Mouse (Mus musculus): ENCODE data around the gene Dip2b. TPM values are rescaled to one million over a fixed set of nuclear protein-coding genes. Genes with fewer than 3 reads are reported as not detected.
"Not testable (repeated sequence)": the region's sequence is repeated elsewhere in the genome, so short reads cannot be mapped to it uniquely, and the experiment has no call there.

Gene Dip2b
- polyA plus RNA-seq, 2 experiments from 2014 or later, result 14.8 to 17.1 TPM

DNA sequence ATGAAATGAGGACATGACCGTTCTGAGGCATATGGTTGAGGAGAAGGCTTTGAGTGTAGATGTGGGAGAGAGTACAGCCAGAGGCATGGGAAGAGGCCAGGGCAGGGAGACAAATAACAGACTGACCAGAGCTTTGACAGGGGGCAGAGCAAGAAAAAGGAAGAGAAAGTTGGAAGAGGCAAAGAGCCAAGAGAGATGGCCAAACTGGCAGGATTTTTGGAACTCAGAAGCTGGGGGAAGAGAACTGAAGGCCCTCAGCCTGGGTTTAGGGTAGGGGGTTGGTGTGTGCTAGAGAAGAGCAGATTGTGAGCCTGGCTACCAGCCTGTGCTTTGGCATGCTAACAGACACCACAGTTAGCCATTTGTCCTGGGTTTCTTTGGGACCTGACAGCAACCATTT, 187.4 kb downstream of the Dip2b start:
- ATAC-seq, result no peak

GRCm38 (mm10) chr15:100227031-100227662, 188.7 kb downstream of the Dip2b start:
- ATAC-seq, result peak; percentile 52

- ATAC-seq, result peak; percentile 75
Measured at GRCm38 (mm10) chr15:100227663-100228534, 189.4 kb downstream of the Dip2b start, which contains the start of gene Atf1. Gene Atf1, plus strand, starts transcription at chr15:100227819.

GRCm38 (mm10) chr15:100228535-100229336, 190.3 kb downstream of the Dip2b start:
- no peak for ATAC-seq

GRCm38 (mm10) chr15:100230655-100231054, 192.2 kb downstream of the Dip2b start:
- ATAC-seq, result no peak

DNA sequence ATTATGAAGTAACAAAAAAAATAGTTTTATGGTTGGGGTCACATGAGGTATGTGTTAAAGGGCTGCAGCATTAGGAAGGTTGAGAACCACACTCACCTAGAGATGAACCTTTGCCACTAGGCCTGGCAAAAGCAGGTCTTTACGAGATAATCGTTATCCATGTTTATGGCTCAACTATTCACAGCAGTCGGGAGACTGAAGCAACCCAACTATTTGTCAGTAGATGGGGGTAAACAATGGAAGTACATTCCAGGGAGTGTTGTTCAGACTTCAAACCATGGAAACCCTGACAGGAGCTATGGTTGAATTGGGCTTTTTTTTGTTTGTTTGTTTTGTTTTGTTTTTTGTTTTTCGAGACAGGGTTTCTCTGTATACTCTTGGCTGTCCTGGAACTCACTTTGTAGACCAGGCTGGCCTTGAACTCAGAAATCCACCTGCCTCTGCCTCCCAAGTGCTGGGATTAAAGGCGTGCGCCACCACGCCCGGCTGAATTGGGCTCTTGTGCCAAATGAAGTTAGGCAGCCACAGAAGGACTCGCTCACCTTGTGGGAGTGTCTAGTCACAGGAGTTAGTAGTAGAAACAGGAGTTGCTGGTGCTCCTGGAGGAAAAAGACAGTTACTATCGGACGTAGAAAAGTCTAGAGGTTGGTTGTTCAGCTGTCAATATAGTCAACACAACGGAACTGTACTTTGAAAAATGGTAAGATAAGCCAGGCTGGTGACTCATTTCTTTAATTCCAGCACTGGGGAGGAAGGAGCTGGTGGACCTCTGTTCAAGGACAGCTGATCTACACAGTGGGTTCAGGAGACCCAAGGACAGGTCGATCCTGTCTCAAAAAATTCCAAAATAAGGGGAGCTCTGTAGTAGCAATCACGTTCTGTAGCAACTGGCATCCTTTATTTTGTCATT, 193.4 kb downstream of the Dip2b start:
- no peak for ATAC-seq

GRCm38 (mm10) chr15:100235208-100235965, 196.9 kb downstream of the Dip2b start:
- ATAC-seq, result no peak

GRCm38 (mm10) chr15:100236952-100237351, 198.5 kb downstream of the Dip2b start:
- no peak for ATAC-seq

DNA sequence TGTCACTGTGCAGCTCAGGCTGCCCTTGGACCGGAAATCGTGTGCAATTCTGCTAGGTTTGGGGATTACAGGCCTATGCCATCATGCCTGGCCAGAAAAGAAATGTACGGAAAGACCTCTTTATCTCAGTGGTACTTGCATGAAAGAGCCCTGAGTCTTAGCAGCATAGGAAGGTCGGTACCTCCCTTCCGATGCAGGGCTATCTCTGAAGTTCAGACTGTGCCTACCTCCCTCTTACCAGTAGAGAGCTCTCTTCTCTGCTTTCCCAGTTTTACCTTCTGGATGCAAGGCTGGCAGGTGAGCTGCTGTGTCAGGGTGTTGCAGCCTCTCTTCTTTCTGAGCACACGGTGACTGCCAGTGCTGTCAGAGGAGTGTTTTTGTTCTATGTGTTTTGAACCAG, 203.3 kb downstream of the Dip2b start:
- no peak for ATAC-seq

- ATAC-seq, result no peak
Measured at GRCm38 (mm10) chr15:100245951-100246350, 207.5 kb downstream of the Dip2b start.

DNA sequence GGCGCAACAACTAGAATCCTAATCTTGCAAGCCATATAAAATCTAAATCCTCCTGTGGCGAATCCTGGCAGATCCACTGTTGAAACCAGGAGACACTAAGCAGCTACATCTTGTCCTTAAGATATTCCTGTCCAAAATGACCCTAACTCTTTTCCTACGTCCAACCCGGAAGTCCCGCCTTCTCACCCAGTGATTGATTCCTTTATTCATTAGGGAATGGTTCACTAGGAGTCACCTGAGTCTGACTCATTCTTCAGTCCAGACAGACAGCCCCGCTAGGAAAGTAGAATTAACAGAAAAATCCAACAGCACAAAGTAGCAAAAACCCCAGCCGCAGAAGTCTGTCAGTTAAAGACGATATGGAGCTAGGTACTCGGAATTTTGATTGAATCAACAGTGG, 208.8 kb downstream of the Dip2b start:
- no peak for ATAC-seq

- no peak for ATAC-seq
Measured at GRCm38 (mm10) chr15:100248665-100249433, 210.4 kb downstream of the Dip2b start.

DNA sequence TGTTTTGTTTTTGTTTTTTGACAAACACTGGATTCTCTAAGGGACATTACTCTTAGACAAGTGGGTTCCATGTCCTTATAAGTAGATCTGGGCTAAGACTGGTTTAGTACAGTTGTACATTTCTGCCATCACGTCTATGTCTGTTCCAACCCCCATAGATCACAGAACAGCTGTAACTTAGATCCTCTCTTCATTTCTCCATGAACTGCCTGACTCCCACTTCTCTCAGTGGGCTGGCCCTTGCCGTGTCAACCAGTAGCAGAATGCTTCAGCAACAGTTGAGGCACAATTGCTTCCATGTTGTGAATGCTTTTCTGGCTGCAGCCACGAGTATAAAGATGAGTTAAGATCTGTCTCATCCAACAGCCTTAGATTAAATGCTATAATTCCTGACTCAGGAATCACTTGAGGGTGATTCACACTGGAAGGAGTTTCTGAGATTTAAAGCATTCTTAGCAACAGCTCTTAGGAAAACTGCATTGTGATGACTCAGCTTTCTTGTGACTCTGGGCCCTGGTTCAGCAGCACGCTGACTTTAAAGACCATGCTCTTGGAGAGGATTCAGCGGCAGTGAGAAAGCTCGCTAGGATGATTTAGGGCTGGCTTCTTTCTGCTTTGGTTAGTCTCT, 212.8 kb downstream of the Dip2b start:
- no peak for ATAC-seq

- ATAC-seq, result no peak
Measured at GRCm38 (mm10) chr15:100256386-100256785, 217.9 kb downstream of the Dip2b start.

DNA sequence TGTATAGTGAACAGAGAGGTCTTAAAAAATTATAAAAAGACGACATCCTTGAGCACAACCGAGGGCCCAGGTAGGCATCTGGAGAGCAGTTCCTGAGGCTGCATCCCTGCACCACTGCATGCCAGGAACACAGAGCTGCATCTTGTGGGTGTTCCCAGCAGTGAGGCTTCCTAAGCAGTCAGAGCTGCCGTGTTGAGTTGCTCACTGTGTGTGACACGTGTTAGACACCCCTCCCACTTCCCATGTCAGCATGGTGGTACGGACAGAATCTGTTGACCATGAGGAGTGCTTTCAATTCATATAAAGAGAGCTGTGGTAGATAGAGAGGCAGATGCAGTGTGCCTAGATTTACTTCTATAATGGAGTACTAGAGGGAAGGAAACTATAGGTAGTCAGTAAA, 218.8 kb downstream of the Dip2b start:
- no peak for ATAC-seq

GRCm38 (mm10) chr15:100258646-100259425, 220.4 kb downstream of the Dip2b start:
- no peak for ATAC-seq

DNA sequence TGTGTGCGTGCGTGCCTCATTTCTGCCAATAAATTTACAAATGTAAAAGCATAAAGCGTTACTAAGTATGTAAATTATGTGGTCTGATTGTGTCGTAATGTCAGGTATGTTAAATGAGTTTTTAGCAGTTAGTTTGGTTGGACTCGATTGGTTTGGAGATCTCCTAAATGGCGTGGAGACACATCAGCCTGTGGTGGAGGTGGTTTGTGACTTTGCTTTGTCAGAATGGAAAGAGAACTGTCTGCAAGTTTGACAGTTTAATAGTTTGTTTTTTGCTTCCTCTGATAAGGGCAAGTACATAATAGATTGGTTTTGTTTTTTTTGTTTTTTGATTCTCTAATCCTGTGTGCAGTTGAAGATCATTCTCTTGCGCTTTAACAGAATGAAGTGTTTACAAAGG, 221.9 kb downstream of the Dip2b start:
- not testable (repeated sequence) for ATAC-seq

DNA sequence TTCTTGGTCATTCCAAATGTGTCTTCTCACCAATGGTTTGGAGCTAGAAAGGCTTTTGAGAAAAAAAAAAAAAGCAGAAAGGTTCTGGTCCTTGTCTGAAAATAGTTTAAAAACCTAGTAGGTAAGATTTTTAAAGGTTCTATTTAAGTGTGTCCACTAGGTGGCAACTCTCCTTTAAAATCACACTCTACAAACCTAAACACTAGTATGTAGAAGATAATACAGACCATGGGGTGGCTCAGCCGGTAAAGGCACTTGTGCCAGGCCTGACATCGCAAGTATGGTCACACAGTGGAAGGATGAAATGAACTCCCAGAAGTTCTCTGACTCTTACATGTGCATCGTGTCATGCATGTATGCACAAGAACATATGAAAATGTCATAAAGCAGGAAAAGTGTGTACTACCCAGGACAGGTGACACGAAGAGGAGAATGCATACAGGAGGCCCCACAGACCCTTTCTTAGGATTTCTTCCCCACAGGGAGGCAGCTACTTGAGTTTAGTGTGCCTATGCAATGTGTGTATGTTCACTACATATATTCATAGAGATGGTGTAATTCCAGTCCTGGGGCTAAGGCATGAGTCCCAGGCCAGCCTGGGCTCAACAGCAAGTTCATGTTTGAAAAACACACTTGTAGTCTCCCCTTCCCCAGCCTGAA, 224.9 kb downstream of the Dip2b start:
- no peak for ATAC-seq
